Mouse (Mus musculus) CD4-positive helper T cell, adult 2 months (primary cell): ENCODE results near the gene Lgsn.

Experiments used
- DNase-seq: peaks from one replicate; pipeline ENCODE4 v3.0.0-alpha.2; 2012; ENCODE audit warnings: low read depth, missing footprints, low spot score

Gene Lgsn

DNA sequence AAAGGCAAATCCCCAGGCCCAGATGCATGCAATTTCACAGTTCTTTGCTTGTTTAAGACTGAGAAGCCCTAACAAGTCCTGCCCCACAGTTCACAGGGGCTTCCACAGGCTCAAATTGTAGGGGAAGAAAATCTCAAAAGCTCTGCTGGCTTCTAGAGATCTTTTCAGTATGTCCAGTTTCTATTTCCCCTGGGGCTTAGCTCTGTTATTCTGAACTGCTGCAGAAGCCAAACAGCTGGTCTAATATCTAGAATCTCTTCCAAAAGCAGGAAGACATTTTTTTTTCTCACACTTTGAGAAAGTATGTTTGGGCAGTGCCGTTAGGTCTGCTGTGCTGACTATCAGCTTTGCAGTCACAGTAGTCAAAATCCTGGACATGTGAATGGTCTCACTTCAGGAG lies 38.6 kb downstream of the Lgsn start:
- DNase-seq, result no peak

DNA sequence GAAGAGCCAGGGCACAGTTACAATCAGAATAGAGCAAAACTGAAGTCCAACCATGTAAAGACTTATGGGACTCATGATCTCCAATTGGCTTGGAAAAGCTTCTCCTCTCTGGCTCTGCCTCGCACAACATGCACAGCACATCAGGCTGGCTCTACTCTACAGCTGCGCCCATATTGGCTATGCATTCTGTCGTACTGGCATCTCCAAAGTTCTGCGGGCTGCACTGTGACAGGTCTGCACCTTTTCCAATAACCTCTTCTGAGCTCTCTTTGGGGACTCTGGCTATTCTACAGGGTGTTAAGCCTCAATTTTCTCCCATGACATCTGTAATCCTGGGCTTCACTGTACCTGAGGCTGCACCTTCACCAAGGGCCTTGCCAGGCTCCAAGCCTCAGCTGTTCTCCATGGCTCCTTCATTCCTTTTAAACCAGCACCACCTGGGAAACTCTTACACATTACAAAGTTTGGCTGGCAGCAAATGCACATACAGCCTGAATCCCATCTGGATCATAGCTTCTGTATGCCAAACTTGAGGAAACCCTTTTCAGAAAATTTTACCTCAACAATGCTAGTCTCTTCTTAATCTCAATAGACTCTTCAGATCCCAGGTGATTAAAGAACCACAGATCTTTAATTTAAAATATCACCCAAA lies 44.5 kb downstream of the Lgsn start:
- no peak for DNase-seq

- no peak for DNase-seq
These were observed 46.4 kb downstream of the Lgsn start, which contains the start of the genes 4931428L18Rik and Pih1d3 for GRCm38 (mm10) chr1:31222564-31222963. TSS of gene 4931428L18Rik (minus strand) at chr1:31222684. TSS of gene Pih1d3 (plus strand) at chr1:31222838.

GRCm38 (mm10) chr1:31233319-31234036 lies 57.3 kb downstream of the Lgsn start:
- DNase-seq, result no peak
